Mouse (Mus musculus) heart, postnatal 0 days (tissue): ENCODE results near the gene Phldb1. TPM values are rescaled to one million over a fixed set of nuclear protein-coding genes. Genes with fewer than 3 reads are reported as not detected.
A peak's percentile ranks its signal among the peaks of the same experiment; 100 is the strongest.

Experiments used
- ATAC-seq: fragments of 200-750 bp; cut with Nextera tagmentation; 2 replicates; pipeline ENCODE4 v1.8.0; 2017; ENCODE audit warnings: low read depth, moderate number of reproducible peaks, moderate library complexity; ENCODE audit not compliant: insufficient read depth
- DNase-seq: peaks from one replicate; pipeline ENCODE4 v3.0.0-alpha.2; 2016; ENCODE audit warnings: low spot score
- H3K27ac ChIP-seq: fragments of 300-500 bp; sonication (generic); 2 replicates; pipeline ENCODE4 v1.5.1; 2014; ENCODE audit warnings: low read depth, mild to moderate bottlenecking
- H3K27me3 ChIP-seq: fragments of 300-500 bp; sonication (generic); 2 replicates; pipeline ENCODE4 v1.6.1; 2014; ENCODE audit warnings: low read length, mixed read lengths; ENCODE audit not compliant: control insufficient read depth, insufficient read depth
- H3K36me3 ChIP-seq: fragments of 300-500 bp; sonication (generic); replicated peaks from 2 replicates; pipeline ENCODE4 v1.6.1; 2014; ENCODE audit warnings: low read length, mixed read lengths; ENCODE audit not compliant: control insufficient read depth, insufficient read depth
- H3K4me1 ChIP-seq: fragments of 300-500 bp; sonication (generic); 2 replicates; pipeline ENCODE4 v1.6.1; 2014; ENCODE audit warnings: antibody characterized with exemption; ENCODE audit not compliant: control insufficient read depth, insufficient read depth
- H3K4me2 ChIP-seq: fragments of 300-500 bp; sonication (generic); 2 replicates; pipeline ENCODE4 v1.6.1; 2014; ENCODE audit warnings: low read depth, mild to moderate bottlenecking, low read length, moderate library complexity
- H3K4me3 ChIP-seq: fragments of 300-500 bp; sonication (generic); 2 replicates; pipeline ENCODE4 v1.5.1; 2014; ENCODE audit warnings: low read depth, low read length
- H3K9ac ChIP-seq: fragments of 300-500 bp; sonication (generic); replicated peaks from 2 replicates; pipeline ENCODE4 v1.6.1; 2014; ENCODE audit warnings: low read depth, low read length, mixed read lengths
- H3K9me3 ChIP-seq: fragments of 300-500 bp; sonication (generic); replicated peaks from 2 replicates; pipeline ENCODE4 v1.6.1; 2016; ENCODE audit warnings: low read length; ENCODE audit not compliant: control insufficient read depth
- CTCF ChIP-seq: IDR thresholded peaks from 2 replicates; pipeline ENCODE4 v1.5.1; 2016; ENCODE audit warnings: antibody characterized with exemption, control low read depth, low read depth
- EP300 ChIP-seq: IDR thresholded peaks from 2 replicates; pipeline ENCODE4 v1.6.1; 2016; ENCODE audit warnings: antibody characterized with exemption, low read depth
- WGBS: fragments of 180-500 bp; shearing (Covaris S2); extraction: QIAGEN DNeasy Blood & Tissue Kit; methylation state at CpG from one replicate; pipeline ENCODE4 v1.1.7; 2014; 5-methylcytosine and 5-hydroxymethylcytosine counted together
- polyA plus RNA-seq: library from polyadenylated mRNA; unstranded; fragments of >200 nt; fragmentation: Nextera tagmentation; extraction: Ambion mirVana; gene quantifications from 2 replicates; pipeline ENCODE4 v1.2.1, GENCODE M21; 2015
- total RNA-seq: library from RNA; depleted of rRNA; stranded (reverse); fragments of >200 nt; gene quantifications from 2 replicates; pipeline ENCODE4 v1.2.3, GENCODE M21; 2014; ENCODE audit warnings: low replicate concordance

The Phldb1 gene
- total and polyA plus RNA-seq, 2 experiments from 2014 or later: 28.0 to 138 TPM

DNA sequence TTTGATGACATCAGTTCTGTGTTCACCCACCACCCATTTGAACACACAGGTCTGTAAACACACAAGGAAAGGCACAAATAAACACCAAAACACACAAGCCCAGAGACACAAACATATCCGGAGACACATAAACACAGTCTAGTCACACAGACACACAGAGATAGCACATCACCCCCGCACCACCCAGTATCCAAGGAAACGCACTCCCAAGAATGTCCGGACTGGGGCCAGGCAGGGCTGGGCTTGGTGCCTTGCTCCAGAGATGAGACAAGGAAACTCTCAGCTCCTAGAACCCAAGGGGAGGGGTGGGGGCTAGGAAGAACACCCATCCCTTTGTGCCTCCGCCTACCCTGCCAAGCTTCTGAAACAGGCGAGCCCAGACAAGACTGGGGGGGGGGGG, 10.8 kb downstream of the Phldb1 start:
- no peaks in the 10 kb centered on the region for H3K9me3 ChIP-seq
- no peaks in the 10 kb centered on the region for H3K27me3 ChIP-seq
- peak overlapping the region; percentile 75; the same call in 1 of the 2 replicates for H3K27ac ChIP-seq
- no peak overlapping the region for H3K4me2 ChIP-seq
- TF ChIP-seq CTCF (no peak), EP300 (no peak)
- H3K4me3 ChIP-seq: no peak overlapping the region
- H3K36me3 ChIP-seq: no peaks in the 10 kb centered on the region; the same call in 1 of the 2 replicates
- DNase-seq: no peak
- no peak overlapping the region for H3K9ac ChIP-seq
- peaks cover 50% of the 10 kb centered on the region for H3K4me1 ChIP-seq
- no peak for ATAC-seq
- WGBS: 55% methylated on average over 6 of the region's 6 CpGs

- ATAC-seq: no peak
- no peak for DNase-seq
- H3K27ac ChIP-seq: peak overlapping the region; percentile 75
- H3K27me3 ChIP-seq: no peaks in the 10 kb centered on the region
- peaks cover 57% of the 10 kb centered on the region for H3K4me1 ChIP-seq
- H3K9ac ChIP-seq: no peak overlapping the region
- no peaks in the 10 kb centered on the region; the same call in 1 of the 2 replicates for H3K36me3 ChIP-seq
- WGBS: 43% methylated on average over 8 of the region's 11 CpGs
- no peak for TF ChIP-seq CTCF
- TF ChIP-seq EP300: no peak
- no peak overlapping the region for H3K4me3 ChIP-seq
- H3K4me2 ChIP-seq: no peak overlapping the region
- H3K9me3 ChIP-seq: no peaks in the 10 kb centered on the region
These were observed 11.4 kb downstream of the Phldb1 start for GRCm38 (mm10) chr9:44723521-44724041.

- Histone ChIP-seq H3K4me1 (peaks cover 61% of the 10 kb centered on the region), H3K9ac (no peak overlapping the region)
- 32% methylated on average over 7 of the region's 7 CpGs for WGBS
These were observed 12.0 kb downstream of the Phldb1 start for GRCm38 (mm10) chr9:44723008-44723407.

DNA sequence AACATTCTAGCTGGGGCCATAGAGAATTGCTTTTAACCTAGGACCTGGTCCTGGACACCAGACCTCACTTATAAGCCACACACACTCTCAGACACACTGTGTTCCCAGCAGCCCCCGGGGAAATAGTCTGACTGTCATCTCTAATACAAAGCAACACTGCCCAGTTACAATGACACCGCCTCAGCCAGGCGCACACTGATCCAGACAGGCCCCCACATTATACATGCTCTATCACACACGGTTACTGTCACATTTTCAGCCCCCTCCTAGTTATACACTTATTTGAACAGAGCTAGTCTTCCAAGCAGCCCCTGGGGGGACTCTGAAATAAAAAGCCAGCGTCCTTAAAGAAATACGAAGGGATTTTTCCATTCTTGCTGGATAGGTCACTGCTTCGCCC, 12.4 kb downstream of the Phldb1 start:
- no peak overlapping the region for H3K9ac ChIP-seq

More at GRCm38 (mm10) chr9:44723008-44723407, 12.0 kb downstream of the Phldb1 start:
- TF ChIP-seq EP300 (no peak), CTCF (no peak)
- Histone ChIP-seq H3K27me3 (no peaks in the 10 kb centered on the region), H3K4me2 (no peak overlapping the region), H3K36me3 (peaks cover 4% of the 10 kb centered on the region), H3K4me3 (no peak overlapping the region), H3K9me3 (no peaks in the 10 kb centered on the region), H3K27ac (peak overlapping the region; percentile 75)
- no peak for DNase-seq
- no peak for ATAC-seq

DNA sequence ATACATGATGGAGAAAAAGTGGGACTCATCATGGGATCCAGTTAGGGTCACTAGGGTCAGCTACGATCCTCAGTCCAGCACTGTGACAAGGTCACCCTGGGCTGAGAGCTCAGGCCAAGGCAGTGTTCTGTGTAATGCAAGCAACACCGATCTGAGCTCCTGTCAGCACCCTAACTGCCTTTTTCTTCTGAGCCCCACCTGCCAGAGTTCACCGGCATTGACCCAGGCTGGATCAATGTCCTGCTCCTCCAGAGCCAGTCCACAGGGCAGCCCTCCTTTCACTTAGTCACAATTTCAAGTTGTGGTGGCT, 13.2 kb downstream of the Phldb1 start:
- H3K4me1 ChIP-seq: peaks cover 69% of the 10 kb centered on the region
- TF ChIP-seq CTCF: no peak
- no peak; the same call in 1 of the 2 replicates for TF ChIP-seq EP300
- no peaks in the 10 kb centered on the region for H3K27me3 ChIP-seq
- no peak for DNase-seq
- peak overlapping the region; percentile 64 for H3K27ac ChIP-seq
- no peaks in the 10 kb centered on the region for H3K9me3 ChIP-seq
- ATAC-seq: peak; percentile 29; the same call in 1 of the 2 replicates
- no peak overlapping the region for H3K4me3 ChIP-seq
- no peak overlapping the region for H3K4me2 ChIP-seq
- H3K36me3 ChIP-seq: peaks cover 16% of the 10 kb centered on the region
- no peak overlapping the region for H3K9ac ChIP-seq
- WGBS: 33% methylated on average over 3 of the region's 3 CpGs

More for the DNA sequence above, 12.4 kb downstream of the Phldb1 start:
- no peak overlapping the region for H3K4me2 ChIP-seq
- peaks cover 64% of the 10 kb centered on the region for H3K4me1 ChIP-seq
- no peaks in the 10 kb centered on the region for H3K27me3 ChIP-seq
- H3K36me3 ChIP-seq: peaks cover 8% of the 10 kb centered on the region
- TF ChIP-seq CTCF (no peak), EP300 (no peak)
- peak overlapping the region; percentile 75 for H3K27ac ChIP-seq
- WGBS: 63% methylated on average over 7 of the region's 7 CpGs
- no peaks in the 10 kb centered on the region for H3K9me3 ChIP-seq
- ATAC-seq (no peak), DNase-seq (no peak)
- H3K4me3 ChIP-seq: no peak overlapping the region

DNA sequence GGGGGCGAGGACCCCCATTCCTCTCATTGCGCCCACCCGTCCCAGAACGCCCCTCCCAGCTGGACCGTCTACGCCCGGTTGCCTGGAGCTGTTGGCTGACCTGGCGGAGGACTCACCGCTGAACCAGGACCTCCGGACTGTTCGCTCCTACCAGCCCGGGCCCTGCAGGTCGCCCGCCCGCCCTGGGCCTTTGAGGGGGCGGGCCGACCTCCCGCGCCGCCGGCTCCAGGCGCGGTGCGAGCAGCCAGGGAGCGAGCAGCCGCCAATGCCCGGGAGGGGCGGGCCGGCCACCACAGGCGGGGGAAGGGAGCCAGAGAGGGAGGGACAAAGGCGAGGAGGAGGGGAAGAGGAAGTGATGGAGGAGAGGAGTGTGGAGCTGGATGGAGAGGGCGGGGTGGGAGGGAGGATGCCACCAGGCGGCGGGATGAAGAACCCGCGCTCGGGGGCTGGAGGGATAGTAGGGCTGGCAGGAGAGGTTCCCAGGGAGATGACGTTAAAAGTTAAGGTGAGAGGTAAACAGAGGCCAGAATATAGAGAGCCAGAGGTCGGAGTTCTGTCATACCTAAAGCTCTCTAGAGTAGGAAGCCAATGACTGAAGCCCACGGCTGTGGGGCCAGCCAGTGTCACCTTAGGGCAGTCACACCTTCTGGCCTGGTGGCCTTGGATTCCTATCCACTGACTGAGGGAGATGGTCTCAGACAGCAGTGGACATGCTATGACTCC, 13.7 kb downstream of the Phldb1 start:
- Histone ChIP-seq H3K9me3 (no peaks in the 10 kb centered on the region), H3K4me3 (peak overlapping the region; percentile 72), H3K9ac (peak overlapping the region; percentile 64), H3K27ac (peak overlapping the region; percentile 88), H3K4me2 (peak overlapping the region; percentile 90), H3K4me1 (peaks cover 65% of the 10 kb centered on the region), H3K27me3 (no peaks in the 10 kb centered on the region), H3K36me3 (peaks cover 21% of the 10 kb centered on the region)
- DNase-seq (peak; percentile 91), ATAC-seq (peak; percentile 82)
- 1% methylated on average over 39 of the region's 40 CpGs for WGBS
- TF ChIP-seq CTCF (peak; percentile 35), EP300 (no peak)
